Comparison of ENCODE assay signal across 7 mouse cellular contexts in the genomic region with DNA sequence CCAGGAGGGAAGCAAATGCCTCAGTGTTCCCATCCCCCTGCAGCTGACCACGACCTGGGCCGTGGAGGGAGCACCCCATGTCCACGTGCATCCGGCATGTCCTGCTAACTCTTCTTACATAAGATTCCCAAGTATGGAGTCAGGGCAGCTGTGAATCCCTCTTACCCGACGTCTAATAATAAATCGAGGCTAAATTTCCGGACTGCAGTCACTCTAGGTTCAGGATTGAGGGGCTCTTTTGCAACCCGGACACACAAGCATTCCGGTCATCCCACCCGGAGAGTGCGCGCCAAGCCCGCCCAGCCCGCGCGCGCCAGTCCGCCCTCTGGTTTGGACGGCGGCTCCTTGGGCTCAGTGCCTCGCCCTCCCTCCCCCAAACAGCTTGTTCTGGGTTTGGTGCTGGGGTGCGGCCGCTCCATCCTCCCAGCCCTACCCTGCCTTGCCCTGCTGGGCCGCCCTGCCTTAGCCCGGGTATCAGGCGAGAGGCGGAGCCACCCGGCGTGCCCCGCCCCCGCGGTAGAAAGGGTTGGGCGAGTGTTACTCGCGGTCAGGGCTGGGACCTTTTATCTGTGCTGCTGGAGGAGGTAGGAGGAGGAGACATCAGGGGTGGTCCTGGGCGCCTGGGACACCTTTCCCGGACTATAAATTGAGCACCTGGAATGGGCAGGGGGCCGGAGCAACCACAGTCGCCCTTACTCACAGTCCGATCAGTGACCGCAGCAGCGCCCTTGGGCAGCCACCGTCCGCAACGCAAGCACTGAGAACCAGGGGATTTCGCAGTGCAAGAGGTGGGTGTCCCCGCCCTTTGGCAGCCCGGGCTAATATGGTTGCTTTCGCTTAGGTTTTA. TPM values are rescaled to one million over a fixed set of nuclear protein-coding genes. Genes with fewer than 3 reads are reported as not detected.
A peak's percentile ranks its signal among the peaks of the same experiment; 100 is the strongest.
DNase-seq lines count a peak whose midpoint lies in the region; ATAC-seq and TF ChIP-seq lines count a peak whose summit lies in the region.

No protein-coding gene starts in this region.

- peak overlapping the region; percentile 68 for H3K4me2 ChIP-seq in embryonic facial prominence, embryonic 13.5 days
- peak overlapping the region; percentile 61 for H3K4me2 ChIP-seq in limb, embryonic 14.5 days (replicated peaks; ENCODE audit: low read depth, low read length, severe bottlenecking)
- H3K4me2 ChIP-seq in midbrain, embryonic 16.5 days (ENCODE audit: low read length), result peak overlapping the region; percentile 65

- H3K27ac ChIP-seq in embryonic facial prominence, embryonic 13.5 days, result peak overlapping the region; percentile 48; the same call in 1 of the 2 replicates
- H3K27ac ChIP-seq in limb, embryonic 14.5 days (replicated peaks; ENCODE audit: low read depth, low read length), result no peak overlapping the region
- peak overlapping the region; percentile 87 for H3K27ac ChIP-seq in midbrain, embryonic 16.5 days (ENCODE audit: low read length)

- H3K36me3 ChIP-seq in embryonic facial prominence, embryonic 13.5 days, result no peaks in the 10 kb centered on the region
- H3K36me3 ChIP-seq in limb, embryonic 14.5 days (ENCODE audit: control insufficient read depth, insufficient read depth, low read length), result no peaks in the 10 kb centered on the region
- no peaks in the 10 kb centered on the region for H3K36me3 ChIP-seq in midbrain, embryonic 16.5 days (ENCODE audit: control insufficient read depth, insufficient read depth, low read length)

- peaks cover 4% of the 10 kb centered on the region; the same call in 1 of the 2 replicates for H3K4me1 ChIP-seq in embryonic facial prominence, embryonic 13.5 days
- peaks cover 4% of the 10 kb centered on the region for H3K4me1 ChIP-seq in limb, embryonic 14.5 days (ENCODE audit: control insufficient read depth, insufficient read depth, low read length)
- peaks cover 6% of the 10 kb centered on the region; the same call in 1 of the 2 replicates for H3K4me1 ChIP-seq in midbrain, embryonic 16.5 days (ENCODE audit: control insufficient read depth, insufficient read depth, low read length)

- 19% methylated on average over 50 of the region's 50 CpGs for WGBS in embryonic facial prominence, embryonic 13.5 days
- WGBS in limb, embryonic 14.5 days, result 26% methylated on average over 48 of the region's 50 CpGs
- WGBS in midbrain, embryonic 16.5 days, result 21% methylated on average over 44 of the region's 50 CpGs

- H3K4me3 ChIP-seq in embryonic facial prominence, embryonic 13.5 days, result peak overlapping the region; percentile 55
- H3K4me3 ChIP-seq in limb, embryonic 14.5 days (replicated peaks; ENCODE audit: low read length), result peak overlapping the region; percentile 49
- peak overlapping the region; percentile 60 for H3K4me3 ChIP-seq in midbrain, embryonic 16.5 days (ENCODE audit: low read depth, low read length)

- no peak for TF ChIP-seq POLR2A in limb, embryonic 14.5 days (IDR thresholded peaks at IDR 0.05; ENCODE audit: borderline replicate concordance, extremely low read depth, insufficient read depth, insufficient read length)

- H3K9ac ChIP-seq in embryonic facial prominence, embryonic 13.5 days, result peak overlapping the region; percentile 72
- H3K9ac ChIP-seq in limb, embryonic 14.5 days (ENCODE audit: low read depth, low read length, severe bottlenecking), result peak overlapping the region; percentile 56
- H3K9ac ChIP-seq in midbrain, embryonic 16.5 days (ENCODE audit: low read depth, low read length), result peak overlapping the region; percentile 77

- DNase-seq in adrenal gland, postnatal 25 days, result peak; percentile 89
- DNase-seq in heart, adult 8-10 months (ENCODE audit: low spot score), result peak; percentile 90
- DNase-seq in kidney, adult 9 months, result peak; percentile 92
- peak; percentile 26 for DNase-seq in limb, embryonic 14.5 days (ENCODE audit: low spot score)
- peak; percentile 84 to 93 for DNase-seq in spleen, postnatal 10 days (ENCODE audit: low spot score in 2 of 2)

- H3K27me3 ChIP-seq in embryonic facial prominence, embryonic 13.5 days, result no peaks in the 10 kb centered on the region; the same call in 1 of the 2 replicates
- no peaks in the 10 kb centered on the region for H3K27me3 ChIP-seq in limb, embryonic 14.5 days (ENCODE audit: control insufficient read depth, insufficient read depth, low read length)
- no peaks in the 10 kb centered on the region for H3K27me3 ChIP-seq in midbrain, embryonic 16.5 days (ENCODE audit: control insufficient read depth, insufficient read depth, low read depth, low read length)

- no peaks in the 10 kb centered on the region for H3K9me3 ChIP-seq in embryonic facial prominence, embryonic 13.5 days
- no peaks in the 10 kb centered on the region for H3K9me3 ChIP-seq in limb, embryonic 14.5 days (ENCODE audit: control insufficient read depth, low read length)
- no peaks in the 10 kb centered on the region for H3K9me3 ChIP-seq in midbrain, embryonic 16.5 days (replicated peaks; ENCODE audit: control insufficient read depth, low read length, poor library complexity, severe bottlenecking)

- peak; percentile 85 for ATAC-seq in embryonic facial prominence, embryonic 13.5 days (ENCODE audit: insufficient number of reproducible peaks, insufficient read depth, low FRiP score, low TSS enrichment, low read depth)
- ATAC-seq in limb, embryonic 14.5 days (ENCODE audit: low FRiP score, low read depth), result peak; percentile 67
- ATAC-seq in midbrain, embryonic 16.5 days, result peak; percentile 91

RNA-seq across cellular contexts. Expression of a gene that starts 2.3 kb away (rescaled TPM):
- total RNA-seq in adrenal gland, postnatal 25 days (2021), result 95.1 and 125 TPM in 2 replicates
- 26.9 and 28.1 TPM in 2 replicates for polyA plus RNA-seq in embryonic facial prominence, embryonic 13.5 days (2015; fragmentation: Nextera tagmentation; extraction: Ambion mirVana)
- total RNA-seq in heart, adult 8-10 months (2022), result 100 to 1,000 TPM; 177 to 272 (median 193) TPM
- polyA plus RNA-seq in limb, embryonic 14.5 days (2012; rRNA removed), result 17.5 and 19.2 TPM in 2 replicates
- 20.4 and 21.5 TPM in 2 replicates for polyA plus RNA-seq in limb, embryonic 14.5 days (2014; fragmentation: Nextera tagmentation; extraction: Ambion mirVana)
- 98.4 and 109 TPM in 2 replicates for polyA plus RNA-seq in midbrain, embryonic 16.5 days (2015; fragmentation: Nextera tagmentation; extraction: Ambion mirVana)

Comparison
In these comparisons a context has a peak if more than half of its experiments do, and no peak if none do; other contexts are left out.
1. DNase-seq: peak in every context shown above with its lines; median percentile 92 in kidney, adult 9 months; 90 in heart, adult 8-10 months; 89 in adrenal gland, postnatal 25 days; 88 in spleen, postnatal 10 days; 26 in limb, embryonic 14.5 days.